Mouse (Mus musculus): Measurements from ENCODE around the gene Rora. TPM values are rescaled to one million over a fixed set of nuclear protein-coding genes. Genes with fewer than 3 reads are reported as not detected.

Rora gene
- polyA plus RNA-seq, 1 experiment = 5.0 TPM

- H3K4me1 ChIP-seq (ENCODE audit: control insufficient read depth, insufficient read depth, low read length) = no peaks in the 10 kb centered on the region
- H3K27ac ChIP-seq (ENCODE audit: insufficient read depth, low read depth, low read length) = no peak overlapping the region
- H3K4me3 ChIP-seq (ENCODE audit: insufficient read depth, low read length) = no peak overlapping the region
- TF ChIP-seq POLR2A (IDR thresholded peaks at IDR 0.05; ENCODE audit: borderline replicate concordance, low read depth, low read length) (no peak), CTCF (IDR thresholded peaks at IDR 0.05; ENCODE audit: low read depth, low read length) (no peak)
Measured at GRCm38 (mm10) chr9:69419476-69419875, 765.9 kb downstream of the Rora start.

- TF ChIP-seq CTCF (IDR thresholded peaks at IDR 0.05; ENCODE audit: low read depth, low read length) (no peak), POLR2A (IDR thresholded peaks at IDR 0.05; ENCODE audit: borderline replicate concordance, low read depth, low read length) (no peak)
- no peak overlapping the region for H3K27ac ChIP-seq (ENCODE audit: insufficient read depth, low read depth, low read length)
- no peaks in the 10 kb centered on the region for H3K4me1 ChIP-seq (ENCODE audit: control insufficient read depth, insufficient read depth, low read length)
- no peak overlapping the region for H3K4me3 ChIP-seq (ENCODE audit: insufficient read depth, low read length)
Measured at GRCm38 (mm10) chr9:69430531-69430930, 776.9 kb downstream of the Rora start.

- Histone ChIP-seq H3K4me3 (ENCODE audit: insufficient read depth, low read length) (no peak overlapping the region), H3K4me1 (ENCODE audit: control insufficient read depth, insufficient read depth, low read length) (no peaks in the 10 kb centered on the region), H3K27ac (ENCODE audit: insufficient read depth, low read depth, low read length) (no peak overlapping the region)
- no peak for TF ChIP-seq POLR2A (IDR thresholded peaks at IDR 0.05; ENCODE audit: borderline replicate concordance, low read depth, low read length)
- no peak for TF ChIP-seq CTCF (IDR thresholded peaks at IDR 0.05; ENCODE audit: low read depth, low read length)
Measured at GRCm38 (mm10) chr9:69431863-69432555, 778.4 kb downstream of the Rora start.

- H3K4me1 ChIP-seq (ENCODE audit: control insufficient read depth, insufficient read depth, low read length) = peaks cover 7% of the 10 kb centered on the region
- no peak overlapping the region for H3K27ac ChIP-seq (ENCODE audit: insufficient read depth, low read depth, low read length)
- H3K4me3 ChIP-seq (ENCODE audit: insufficient read depth, low read length) = no peak overlapping the region
- no peak for TF ChIP-seq POLR2A (IDR thresholded peaks at IDR 0.05; ENCODE audit: borderline replicate concordance, low read depth, low read length)
- no peak for TF ChIP-seq CTCF (IDR thresholded peaks at IDR 0.05; ENCODE audit: low read depth, low read length)
Measured at GRCm38 (mm10) chr9:69435194-69435593, 781.6 kb downstream of the Rora start.

- Histone ChIP-seq H3K27ac (ENCODE audit: insufficient read depth, low read depth, low read length) (no peak overlapping the region), H3K4me1 (ENCODE audit: control insufficient read depth, insufficient read depth, low read length) (peaks cover 11% of the 10 kb centered on the region), H3K4me3 (ENCODE audit: insufficient read depth, low read length) (no peak overlapping the region)
- TF ChIP-seq POLR2A (IDR thresholded peaks at IDR 0.05; ENCODE audit: borderline replicate concordance, low read depth, low read length) (no peak), CTCF (IDR thresholded peaks at IDR 0.05; ENCODE audit: low read depth, low read length) (no peak)
Measured at GRCm38 (mm10) chr9:69435662-69436061, 782.1 kb downstream of the Rora start.
